Mouse (Mus musculus) liver, embryonic 14.5 days (tissue): ENCODE measurements around the gene Kif26b. TPM values are rescaled to one million over a fixed set of nuclear protein-coding genes. Genes with fewer than 3 reads are reported as not detected.

ENCODE experiments used
- ATAC-seq: fragments of 200-750 bp; cut with Nextera tagmentation; 2 replicates; pipeline ENCODE4 v1.8.0; 2017; ENCODE audit warnings: moderate number of reproducible peaks, mild to moderate bottlenecking, moderate library complexity; ENCODE audit not compliant: insufficient read depth
- DNase-seq, 3 experiments: peaks; one replicate each; pipeline ENCODE4 v3.0.0-alpha.2; 2012 to 2013; ENCODE audit warnings: low read depth in 3 of 3, low spot score in 3 of 3
- H3K27ac ChIP-seq: fragments of 300-500 bp; sonication (generic); 2 replicates; pipeline ENCODE4 v1.5.1; 2014; ENCODE audit warnings: moderate library complexity, mild to moderate bottlenecking, control low read depth, inconsistent platforms
- H3K27me3 ChIP-seq: fragments of 300-500 bp; sonication (generic); 2 replicates; pipeline ENCODE4 v1.6.1; 2014; ENCODE audit warnings: mild to moderate bottlenecking, low read length, moderate library complexity; ENCODE audit not compliant: control insufficient read depth, insufficient read depth
- H3K36me3 ChIP-seq: fragments of 300-500 bp; sonication (generic); replicated peaks from 2 replicates; pipeline ENCODE4 v1.6.1; 2014; ENCODE audit warnings: low read depth; ENCODE audit not compliant: control insufficient read depth, insufficient read depth
- H3K4me1 ChIP-seq, 2 experiments: fragments of 200-500 bp in 1 of 2; fragments of 300-500 bp in 1 of 2; sonication (generic) in 1 of 2; replicated peaks; 2 replicates each; pipeline ENCODE4 v1.6.1; 2012 to 2014; ENCODE audit warnings: antibody characterized with exemption in 1 of 2, inconsistent platforms in 1 of 2, low read length in 1 of 2; ENCODE audit not compliant: control insufficient read depth in 2 of 2, insufficient read depth in 2 of 2
- H3K4me2 ChIP-seq: fragments of 300-500 bp; sonication (generic); 2 replicates; pipeline ENCODE4 v1.6.1; 2014; ENCODE audit warnings: low read depth, mild to moderate bottlenecking, control low read depth, moderate library complexity
- H3K4me3 ChIP-seq, 2 experiments: fragments of 200-500 bp in 1 of 2; fragments of 300-500 bp in 1 of 2; sonication (generic) in 1 of 2; 2 replicates each; pipeline ENCODE4 v1.5.1; 2012 to 2014; ENCODE audit warnings: low read depth in 2 of 2, low read length in 2 of 2, mild to moderate bottlenecking in 2 of 2, control low read depth in 1 of 2, inconsistent platforms in 1 of 2, moderate library complexity in 1 of 2; ENCODE audit not compliant: insufficient read depth in 1 of 2
- H3K9ac ChIP-seq: fragments of 300-500 bp; sonication (generic); replicated peaks from 2 replicates; pipeline ENCODE4 v1.6.1; 2014; ENCODE audit warnings: mild to moderate bottlenecking, control low read depth, moderate library complexity
- H3K9me3 ChIP-seq: fragments of 300-500 bp; sonication (generic); 2 replicates; pipeline ENCODE4 v1.6.1; 2016; ENCODE audit warnings: low read length, mixed read lengths; ENCODE audit not compliant: control insufficient read depth
- CTCF ChIP-seq: IDR thresholded peaks from 2 replicates; pipeline ENCODE4 v1.5.1; 2016; ENCODE audit warnings: antibody characterized with exemption, low read depth, control low read depth
- EP300 ChIP-seq: IDR thresholded peaks from 2 replicates; pipeline ENCODE4 v1.6.1; 2016; ENCODE audit warnings: antibody characterized with exemption, low read depth
- WGBS: fragments of 180-500 bp; shearing (Covaris S2); extraction: QIAGEN DNeasy Blood & Tissue Kit; methylation state at CpG from one replicate; pipeline ENCODE4 v1.1.7; 2014; ENCODE audit not compliant: insufficient replicate concordance; 5-methylcytosine and 5-hydroxymethylcytosine counted together
- polyA plus RNA-seq, 2 experiments: library from polyadenylated mRNA; depleted of rRNA in 1 of 2; stranded (reverse) in 1 of 2; unstranded in 1 of 2; fragments of >200 nt; fragmentation: Nextera tagmentation in 1 of 2; extraction: Ambion mirVana in 1 of 2; gene quantifications; 2 replicates each; pipeline versions ENCODE4 v1.2.1 to v1.2.3; 2012 to 2014

Kif26b gene
- polyA plus RNA-seq, 2 experiments: 0.01 to 0.07 TPM

- Histone ChIP-seq H3K27me3 (no peaks in the 10 kb centered on the region), H3K9ac (no peak overlapping the region), H3K4me1 (no peaks in the 10 kb centered on the region), H3K36me3 (no peaks in the 10 kb centered on the region), H3K27ac (no peak overlapping the region), H3K4me2 (no peak overlapping the region), H3K9me3 (no peaks in the 10 kb centered on the region), H3K4me3 (no peak overlapping the region)
- no peak for DNase-seq
- 49% methylated on average over 4 of the region's 4 CpGs for WGBS
- TF ChIP-seq EP300 (no peak), CTCF (peak; percentile 34)
- ATAC-seq: no peak
These were observed 160.6 kb downstream of the Kif26b start for GRCm38 (mm10) chr1:178689512-178689911.

- Histone ChIP-seq H3K9me3 (no peaks in the 10 kb centered on the region), H3K4me1 (no peaks in the 10 kb centered on the region), H3K27me3 (no peaks in the 10 kb centered on the region), H3K9ac (no peak overlapping the region), H3K27ac (no peak overlapping the region), H3K4me3 (no peak overlapping the region), H3K36me3 (no peaks in the 10 kb centered on the region), H3K4me2 (no peak overlapping the region)
- 74% methylated on average over 3 of the region's 3 CpGs for WGBS
- TF ChIP-seq CTCF (no peak), EP300 (no peak)
- no peak for ATAC-seq
- no peak for DNase-seq
These were observed 162.8 kb downstream of the Kif26b start for GRCm38 (mm10) chr1:178691679-178692078.

GRCm38 (mm10) chr1:178700102-178700501, 171.2 kb downstream of the Kif26b start:
- DNase-seq: no peak

GRCm38 (mm10) chr1:178703496-178703895, 174.6 kb downstream of the Kif26b start:
- ATAC-seq (no peak), DNase-seq (no peak)
- H3K36me3 ChIP-seq: no peaks in the 10 kb centered on the region
- 57% methylated on average over 8 of the region's 8 CpGs for WGBS
- H3K9me3 ChIP-seq: no peaks in the 10 kb centered on the region
- H3K4me2 ChIP-seq: no peak overlapping the region
- H3K4me1 ChIP-seq: peaks cover 6 to 9% of the 10 kb centered on the region in 2 experiments
- no peak overlapping the region for H3K4me3 ChIP-seq
- no peak overlapping the region for H3K27ac ChIP-seq
- no peaks in the 10 kb centered on the region for H3K27me3 ChIP-seq
- H3K9ac ChIP-seq: no peak overlapping the region
- TF ChIP-seq EP300 (no peak), CTCF (no peak)

More at GRCm38 (mm10) chr1:178700102-178700501, 171.2 kb downstream of the Kif26b start:
- Histone ChIP-seq H3K4me3 (no peak overlapping the region), H3K4me2 (no peak overlapping the region), H3K36me3 (no peaks in the 10 kb centered on the region), H3K9me3 (no peaks in the 10 kb centered on the region), H3K9ac (no peak overlapping the region), H3K27ac (no peak overlapping the region), H3K27me3 (no peaks in the 10 kb centered on the region), H3K4me1 (no peaks in the 10 kb centered on the region)
- no peak for ATAC-seq
- TF ChIP-seq CTCF (no peak), EP300 (no peak)
- WGBS: 60% methylated on average over 4 of the region's 4 CpGs

- H3K27ac ChIP-seq: no peak overlapping the region
- WGBS: 47% methylated on average over 7 of the region's 7 CpGs
- no peak overlapping the region for H3K4me3 ChIP-seq
- H3K4me1 ChIP-seq: peaks cover 18 to 40% of the 10 kb centered on the region in 2 experiments
- H3K4me2 ChIP-seq: no peak overlapping the region
- no peak overlapping the region for H3K9ac ChIP-seq
- H3K9me3 ChIP-seq: no peaks in the 10 kb centered on the region
- H3K36me3 ChIP-seq: no peaks in the 10 kb centered on the region
- no peak for ATAC-seq
- DNase-seq: no peak
- no peak for TF ChIP-seq EP300
- no peak for TF ChIP-seq CTCF
- no peaks in the 10 kb centered on the region for H3K27me3 ChIP-seq
These were observed 179.0 kb downstream of the Kif26b start for GRCm38 (mm10) chr1:178707925-178708351.
